Mouse (Mus musculus): Measurements from ENCODE around the gene Fyb2. TPM values are rescaled to one million over a fixed set of nuclear protein-coding genes. Genes with fewer than 3 reads are reported as not detected.

The Fyb2 gene
- total RNA-seq, 2 experiments from 2014 or later, result 2.0 to 2.4 TPM

GRCm38 (mm10) chr4:105051291-105051690, 138.0 kb downstream of the Fyb2 start:
- DNase-seq (ENCODE audit: low spot score in 2 of 2), result peak; percentile 13 to 31
- Histone ChIP-seq H3K27ac (peak overlapping the region; percentile 3; the same call in 1 of the 2 replicates), H3K4me3 (no peak overlapping the region)
- no peak for TF ChIP-seq CTCF (conservative IDR thresholded peaks at IDR 0.05)

Other genes with a start within 250 kb of the Fyb2 start
- gene C8b, start 147.1 kb upstream of the Fyb2 start, total RNA-seq (2021), result under 1 TPM; 0.26 to 0.27 TPM
- not detected for gene Gm17662, start 56.1 kb upstream of the Fyb2 start, total RNA-seq (2021)
- gene C8a, start 37.1 kb upstream of the Fyb2 start, total RNA-seq (2021), result not detected
- 10 to 100 TPM; 16.6 to 18.0 TPM for gene Prkaa2, start 196.4 kb downstream of the Fyb2 start, total RNA-seq (2021)
- 100 to 1,000 TPM; 197 to 198 TPM for gene Plpp3, start 243.9 kb downstream of the Fyb2 start, total RNA-seq (2021)

Measured in layer of hippocampus, adult 2 months (tissue).